Mouse (Mus musculus) lung, postnatal 0 days (tissue): Measurements from ENCODE around the gene Tfap2d.
A peak's percentile ranks its signal among the peaks of the same experiment; 100 is the strongest.

Source experiments
- CTCF ChIP-seq: IDR thresholded peaks from 2 replicates; pipeline ENCODE4 v1.5.1; 2016; ENCODE audit warnings: antibody characterized with exemption, mild to moderate bottlenecking
- EP300 ChIP-seq: IDR thresholded peaks from 2 replicates; pipeline ENCODE4 v1.6.1; 2016; ENCODE audit warnings: antibody characterized with exemption, mild to moderate bottlenecking, control low read depth

- no peak for TF ChIP-seq EP300
- peak; percentile 72 for TF ChIP-seq CTCF
Observed at GRCm38 (mm10) chr1:19205649-19206048, 102.8 kb downstream of the Tfap2d start.
